Mouse (Mus musculus): ENCODE measurements around the gene Mlst8.

- TF ChIP-seq GATA1 (IDR thresholded peaks at IDR 0.05; ENCODE audit: low read length) (no peak), TAL1 (IDR thresholded peaks at IDR 0.05; ENCODE audit: low read length) (no peak)
Measured at GRCm38 (mm10) chr17:24442632-24443155, 36.2 kb downstream of the Mlst8 start, which contains the start of gene Dnase1l2.

Measured in erythroblast, embryonic 14.5 days (primary cell).